Mouse (Mus musculus): ENCODE data around the gene Kxd1. TPM values are rescaled to one million over a fixed set of nuclear protein-coding genes. Genes with fewer than 3 reads are reported as not detected.
"Not testable (repeated sequence)": the region's sequence is repeated elsewhere in the genome, so short reads cannot be mapped to it uniquely, and the experiment has no call there.

Gene Kxd1
- total and polyA plus RNA-seq, 3 experiments: 47.5 to 180 (median 49.9) TPM

- no peaks in the 10 kb centered on the region for H3K27me3 ChIP-seq (ENCODE audit: insufficient read depth, low read length)
- H3K4me3 ChIP-seq (ENCODE audit: low read depth, low read length): no peak overlapping the region
- H3K9me3 ChIP-seq (replicated peaks): no peaks in the 10 kb centered on the region
- peaks cover 78% of the 10 kb centered on the region for H3K36me3 ChIP-seq (replicated peaks)
- no peak for TF ChIP-seq POLR2AphosphoS5 (IDR thresholded peaks at IDR 0.05; ENCODE audit: insufficient replicate concordance, low read depth, low read length)
- TF ChIP-seq GATA1 (IDR thresholded peaks at IDR 0.05; ENCODE audit: borderline replicate concordance, low read length): no peak
- no peak for TF ChIP-seq TAL1 (conservative IDR thresholded peaks at IDR 0.05; ENCODE audit: low read depth, low read length)
- TF ChIP-seq CTCF (IDR thresholded peaks at IDR 0.05; ENCODE audit: low read depth, low read length): no peak
- TF ChIP-seq GATA2 (IDR thresholded peaks at IDR 0.05; ENCODE audit: borderline replicate concordance, low read depth, low read length): no peak
- no peak for ATAC-seq (ENCODE audit: extremely low read depth, insufficient number of reproducible peaks, low FRiP score, poor library complexity, severe bottlenecking)
- peaks cover 62% of the 10 kb centered on the region for H3K4me1 ChIP-seq (ENCODE audit: insufficient read depth, low read depth, low read length)
- no peak for DNase-seq (ENCODE audit: low spot score)
Observed at GRCm38 (mm10) chr8:70513441-70513840, 14.3 kb downstream of the Kxd1 start.

- no peaks in the 10 kb centered on the region for H3K27me3 ChIP-seq (ENCODE audit: insufficient read depth, low read length)
- TF ChIP-seq GATA1 (IDR thresholded peaks at IDR 0.05; ENCODE audit: borderline replicate concordance, low read length): no peak
- no peak for TF ChIP-seq CTCF (IDR thresholded peaks at IDR 0.05; ENCODE audit: low read depth, low read length)
- 0 out of 2 replicates have a peak, but pooled peaks have one; percentile 16 for TF ChIP-seq TAL1 (conservative IDR thresholded peaks at IDR 0.05; ENCODE audit: low read depth, low read length)
- TF ChIP-seq GATA2 (IDR thresholded peaks at IDR 0.05; ENCODE audit: borderline replicate concordance, low read depth, low read length): no peak
- H3K36me3 ChIP-seq (replicated peaks): peaks cover 78% of the 10 kb centered on the region
- H3K9me3 ChIP-seq (replicated peaks): no peaks in the 10 kb centered on the region
- H3K4me1 ChIP-seq (ENCODE audit: insufficient read depth, low read depth, low read length): peaks cover 60% of the 10 kb centered on the region
- no peak for DNase-seq (ENCODE audit: low spot score)
- peak overlapping the region; percentile 47; the same call in 1 of the 2 replicates for H3K4me3 ChIP-seq (ENCODE audit: low read depth, low read length)
- no peak for ATAC-seq (ENCODE audit: extremely low read depth, insufficient number of reproducible peaks, low FRiP score, poor library complexity, severe bottlenecking)
Observed at GRCm38 (mm10) chr8:70512253-70512903, 15.4 kb downstream of the Kxd1 start.

GRCm38 (mm10) chr8:70511770-70512169, 16.0 kb downstream of the Kxd1 start:
- peaks cover 79% of the 10 kb centered on the region for H3K36me3 ChIP-seq (replicated peaks)
- DNase-seq (ENCODE audit: low spot score) (no peak), ATAC-seq (ENCODE audit: extremely low read depth, insufficient number of reproducible peaks, low FRiP score, poor library complexity, severe bottlenecking) (no peak)
- TF ChIP-seq CTCF (IDR thresholded peaks at IDR 0.05; ENCODE audit: low read depth, low read length) (no peak), POLR2AphosphoS5 (IDR thresholded peaks at IDR 0.05; ENCODE audit: insufficient replicate concordance, low read depth, low read length) (peak; percentile 71; the same call in 1 of the 2 replicates)
- no peaks in the 10 kb centered on the region for H3K9me3 ChIP-seq (replicated peaks)
- peak overlapping the region; percentile 3; the same call in 1 of the 2 replicates for H3K4me3 ChIP-seq (ENCODE audit: low read depth, low read length)
- H3K27me3 ChIP-seq (ENCODE audit: insufficient read depth, low read length): no peaks in the 10 kb centered on the region
- peaks cover 65% of the 10 kb centered on the region for H3K4me1 ChIP-seq (ENCODE audit: insufficient read depth, low read depth, low read length)

GRCm38 (mm10) chr8:70511174-70511573, 16.6 kb downstream of the Kxd1 start:
- not testable (repeated sequence) for H3K27me3 ChIP-seq (ENCODE audit: insufficient read depth, low read length); H3K9me3 ChIP-seq (replicated peaks); ATAC-seq (ENCODE audit: extremely low read depth, insufficient number of reproducible peaks, low FRiP score, poor library complexity, severe bottlenecking); DNase-seq (ENCODE audit: low spot score)
- H3K4me1 ChIP-seq (ENCODE audit: insufficient read depth, low read depth, low read length): peaks cover 61% of the 10 kb centered on the region
- H3K4me3 ChIP-seq (ENCODE audit: low read depth, low read length): peak overlapping the region; percentile 92
- peaks cover 73% of the 10 kb centered on the region for H3K36me3 ChIP-seq (replicated peaks)

GRCm38 (mm10) chr8:70510228-70510915, 17.4 kb downstream of the Kxd1 start, which contains the start of gene Uba52:
Uba52 (minus strand) TSS chr8:70510801.
- Histone ChIP-seq H3K4me3 (ENCODE audit: low read depth, low read length) (peak within 1 kb of the TSS; percentile 92), H3K9me3 (replicated peaks) (no peaks in the 10 kb centered on the region), H3K4me1 (ENCODE audit: insufficient read depth, low read depth, low read length) (peaks cover 66% of the 10 kb centered on the region), H3K36me3 (replicated peaks) (peaks cover 71% of the 10 kb centered on the region), H3K27me3 (ENCODE audit: insufficient read depth, low read length) (no peaks in the 10 kb centered on the region)
- no peak for TF ChIP-seq TAL1 (conservative IDR thresholded peaks at IDR 0.05; ENCODE audit: low read depth, low read length)
- TF ChIP-seq POLR2AphosphoS5 (IDR thresholded peaks at IDR 0.05; ENCODE audit: insufficient replicate concordance, low read depth, low read length): no peak
- TF ChIP-seq GATA2 (IDR thresholded peaks at IDR 0.05; ENCODE audit: borderline replicate concordance, low read depth, low read length): no peak
- TF ChIP-seq GATA1 (IDR thresholded peaks at IDR 0.05; ENCODE audit: borderline replicate concordance, low read length): no peak
- TF ChIP-seq CTCF (IDR thresholded peaks at IDR 0.05; ENCODE audit: low read depth, low read length): no peak
- DNase-seq (ENCODE audit: low spot score) (peak; percentile 89), ATAC-seq (ENCODE audit: extremely low read depth, insufficient number of reproducible peaks, low FRiP score, poor library complexity, severe bottlenecking) (peak; percentile 46)

- peaks cover 71% of the 10 kb centered on the region for H3K36me3 ChIP-seq (replicated peaks)
- DNase-seq (ENCODE audit: low spot score): no peak
- H3K27me3 ChIP-seq (ENCODE audit: insufficient read depth, low read length): no peaks in the 10 kb centered on the region
- peak overlapping the region; percentile 92 for H3K4me3 ChIP-seq (ENCODE audit: low read depth, low read length)
- no peaks in the 10 kb centered on the region for H3K9me3 ChIP-seq (replicated peaks)
- TF ChIP-seq GATA1 (IDR thresholded peaks at IDR 0.05; ENCODE audit: borderline replicate concordance, low read length): no peak
- peak; percentile 57; the same call in 1 of the 2 replicates for TF ChIP-seq POLR2AphosphoS5 (IDR thresholded peaks at IDR 0.05; ENCODE audit: insufficient replicate concordance, low read depth, low read length)
- no peak for ATAC-seq (ENCODE audit: extremely low read depth, insufficient number of reproducible peaks, low FRiP score, poor library complexity, severe bottlenecking)
- peaks cover 69% of the 10 kb centered on the region for H3K4me1 ChIP-seq (ENCODE audit: insufficient read depth, low read depth, low read length)
Observed at GRCm38 (mm10) chr8:70509281-70509952, 18.3 kb downstream of the Kxd1 start.

Data from G1E (cell line).